Mouse (Mus musculus) spleen, adult 2 months (tissue): Measurements from ENCODE around the gene Zwilch.

ENCODE experiments used
- CTCF ChIP-seq: fragments of 200-500 bp; IDR thresholded peaks from 2 replicates; pipeline ENCODE4 v1.5.1; 2011; ENCODE audit warnings: mild to moderate bottlenecking, inconsistent platforms; ENCODE audit not compliant: insufficient read depth, insufficient read length, insufficient replicate concordance; ENCODE audit errors: extremely low read depth
- POLR2A ChIP-seq: fragments of 200-500 bp; IDR thresholded peaks from 2 replicates; pipeline ENCODE4 v1.6.1; 2011; ENCODE audit warnings: low read depth, low read length, inconsistent platforms

GRCm38 (mm10) chr9:64110502-64110901 lies 62.4 kb downstream of the Zwilch start:
- no peak for TF ChIP-seq CTCF
- no peak for TF ChIP-seq POLR2A
